Mouse (Mus musculus) stomach, embryonic 15.5 days (tissue): Measurements from ENCODE around the gene Uqcr10. TPM values are rescaled to one million over a fixed set of nuclear protein-coding genes. Genes with fewer than 3 reads are reported as not detected.

Experiments used
- ATAC-seq: fragments of 200-750 bp; cut with Nextera tagmentation; 2 replicates; pipeline ENCODE4 v1.8.0; 2017; ENCODE audit warnings: low read depth, moderate number of reproducible peaks, moderate TSS enrichment; ENCODE audit not compliant: insufficient read depth, low FRiP score
- H3K27ac ChIP-seq: fragments of 300-500 bp; sonication (generic); 2 replicates; pipeline ENCODE4 v1.5.1; 2015; ENCODE audit warnings: mild to moderate bottlenecking, inconsistent platforms
- H3K27me3 ChIP-seq: fragments of 300-500 bp; sonication (generic); replicated peaks from 2 replicates; pipeline ENCODE4 v1.6.1; 2015; ENCODE audit warnings: inconsistent platforms
- H3K36me3 ChIP-seq: fragments of 300-500 bp; sonication (generic); 2 replicates; pipeline ENCODE4 v1.6.1; 2015; ENCODE audit warnings: inconsistent platforms
- H3K4me1 ChIP-seq: fragments of 300-500 bp; sonication (generic); 2 replicates; pipeline ENCODE4 v1.6.1; 2015; ENCODE audit warnings: inconsistent platforms
- H3K4me2 ChIP-seq: fragments of 300-500 bp; sonication (generic); 2 replicates; pipeline ENCODE4 v1.6.1; 2015; ENCODE audit warnings: mild to moderate bottlenecking, inconsistent platforms
- H3K4me3 ChIP-seq: fragments of 300-500 bp; sonication (generic); replicated peaks from 2 replicates; pipeline ENCODE4 v1.5.1; 2015; ENCODE audit warnings: inconsistent platforms
- H3K9ac ChIP-seq: fragments of 300-500 bp; sonication (generic); 2 replicates; pipeline ENCODE4 v1.6.1; 2015; ENCODE audit warnings: inconsistent platforms
- H3K9me3 ChIP-seq: fragments of 300-500 bp; sonication (generic); 2 replicates; pipeline ENCODE4 v1.6.1; 2016; ENCODE audit warnings: inconsistent platforms
- WGBS: fragments of 180-500 bp; shearing (Covaris S2); methylation state at CpG from one replicate; pipeline ENCODE4 v1.1.7; 2015; 5-methylcytosine and 5-hydroxymethylcytosine counted together
- polyA plus RNA-seq: library from polyadenylated mRNA; unstranded; fragments of >200 nt; fragmentation: Nextera tagmentation; extraction: Ambion mirVana; gene quantifications from 2 replicates; pipeline ENCODE4 v1.2.1, GENCODE M21; 2015

Uqcr10 gene
- polyA plus RNA-seq, 1 experiment from 2014 or later: 1,051 TPM

- H3K27me3 ChIP-seq: no peaks in the 10 kb centered on the region
- H3K4me1 ChIP-seq: peaks cover 5% of the 10 kb centered on the region; the same call in 1 of the 2 replicates
- H3K9me3 ChIP-seq: no peaks in the 10 kb centered on the region
- H3K4me3 ChIP-seq: no peak overlapping the region
- ATAC-seq: no peak
- 64% methylated on average over 3 of the region's 3 CpGs for WGBS
- no peak overlapping the region for H3K4me2 ChIP-seq
- no peak overlapping the region for H3K9ac ChIP-seq
- H3K27ac ChIP-seq: no peak overlapping the region
- H3K36me3 ChIP-seq: peaks cover 18% of the 10 kb centered on the region
These were observed 17.1 kb downstream of the Uqcr10 start for GRCm38 (mm10) chr11:4687027-4687426.

GRCm38 (mm10) chr11:4685510-4685909, 18.6 kb downstream of the Uqcr10 start:
- no peak overlapping the region for H3K4me3 ChIP-seq
- no peaks in the 10 kb centered on the region for H3K9me3 ChIP-seq
- no peak for ATAC-seq
- H3K36me3 ChIP-seq: peaks cover 29% of the 10 kb centered on the region
- H3K4me1 ChIP-seq: 0 out of 2 replicates have a peak, but pooled peaks cover 3% of the 10 kb centered on the region
- no peak overlapping the region for H3K9ac ChIP-seq
- no peaks in the 10 kb centered on the region for H3K27me3 ChIP-seq
- no peak overlapping the region for H3K4me2 ChIP-seq
- H3K27ac ChIP-seq: no peak overlapping the region
- WGBS: 80% methylated on average over 5 of the region's 5 CpGs

GRCm38 (mm10) chr11:4685071-4685470, 19.1 kb downstream of the Uqcr10 start:
- 0 out of 2 replicates have a peak, but pooled peaks cover 3% of the 10 kb centered on the region for H3K4me1 ChIP-seq
- H3K4me2 ChIP-seq: no peak overlapping the region
- H3K9ac ChIP-seq: no peak overlapping the region
- H3K9me3 ChIP-seq: no peaks in the 10 kb centered on the region
- no peak overlapping the region for H3K27ac ChIP-seq
- no peak overlapping the region for H3K4me3 ChIP-seq
- 71% methylated on average over 4 of the region's 4 CpGs for WGBS
- peaks cover 29% of the 10 kb centered on the region for H3K36me3 ChIP-seq
- H3K27me3 ChIP-seq: no peaks in the 10 kb centered on the region
- ATAC-seq: no peak

GRCm38 (mm10) chr11:4684186-4684585, 20.0 kb downstream of the Uqcr10 start:
- no peak overlapping the region for H3K9ac ChIP-seq
- peaks cover 30% of the 10 kb centered on the region for H3K36me3 ChIP-seq
- 35% methylated on average over 6 of the region's 6 CpGs for WGBS

GRCm38 (mm10) chr11:4683516-4683915, 20.6 kb downstream of the Uqcr10 start:
- no peak overlapping the region for H3K4me3 ChIP-seq
- H3K4me1 ChIP-seq: no peaks in the 10 kb centered on the region
- H3K9me3 ChIP-seq: no peaks in the 10 kb centered on the region
- no peak overlapping the region for H3K9ac ChIP-seq
- WGBS: 80% methylated on average over 6 of the region's 6 CpGs
- peaks cover 36% of the 10 kb centered on the region for H3K36me3 ChIP-seq
- H3K27ac ChIP-seq: no peak overlapping the region
- H3K27me3 ChIP-seq: no peaks in the 10 kb centered on the region
- no peak overlapping the region for H3K4me2 ChIP-seq
- no peak for ATAC-seq

More at GRCm38 (mm10) chr11:4684186-4684585, 20.0 kb downstream of the Uqcr10 start:
- no peaks in the 10 kb centered on the region for H3K4me1 ChIP-seq
- H3K4me2 ChIP-seq: no peak overlapping the region
- no peak overlapping the region for H3K4me3 ChIP-seq
- ATAC-seq: no peak
- no peaks in the 10 kb centered on the region for H3K27me3 ChIP-seq
- H3K27ac ChIP-seq: no peak overlapping the region
- no peaks in the 10 kb centered on the region for H3K9me3 ChIP-seq

GRCm38 (mm10) chr11:4680126-4680525, 24.0 kb downstream of the Uqcr10 start:
- Histone ChIP-seq H3K4me2 (no peak overlapping the region), H3K4me3 (no peak overlapping the region), H3K9me3 (no peaks in the 10 kb centered on the region), H3K9ac (no peak overlapping the region), H3K36me3 (peaks cover 40% of the 10 kb centered on the region), H3K27me3 (no peaks in the 10 kb centered on the region), H3K27ac (no peak overlapping the region), H3K4me1 (0 out of 2 replicates have a peak, but pooled peaks cover 5% of the 10 kb centered on the region)
- WGBS: 70% methylated on average over 3 of the region's 3 CpGs
- no peak for ATAC-seq

- H3K36me3 ChIP-seq: peaks cover 40% of the 10 kb centered on the region
- H3K4me3 ChIP-seq: no peak overlapping the region
- no peaks in the 10 kb centered on the region for H3K27me3 ChIP-seq
- ATAC-seq: no peak
- no peaks in the 10 kb centered on the region for H3K9me3 ChIP-seq
- WGBS: 90% methylated on average over 12 of the region's 12 CpGs
- no peak overlapping the region for H3K4me2 ChIP-seq
- peaks cover 7% of the 10 kb centered on the region; the same call in 1 of the 2 replicates for H3K4me1 ChIP-seq
- H3K9ac ChIP-seq: no peak overlapping the region
- H3K27ac ChIP-seq: no peak overlapping the region
These were observed 24.7 kb downstream of the Uqcr10 start for GRCm38 (mm10) chr11:4679441-4679832.

GRCm38 (mm10) chr11:4678700-4679440, 25.3 kb downstream of the Uqcr10 start:
- 64% methylated on average over 13 of the region's 13 CpGs for WGBS
- Histone ChIP-seq H3K9me3 (no peaks in the 10 kb centered on the region), H3K4me2 (no peak overlapping the region), H3K9ac (no peak overlapping the region), H3K4me3 (no peak overlapping the region), H3K36me3 (peaks cover 40% of the 10 kb centered on the region), H3K27ac (0 out of 2 replicates have a peak overlapping the region, but pooled peaks have one; percentile 8), H3K27me3 (no peaks in the 10 kb centered on the region), H3K4me1 (peaks cover 13% of the 10 kb centered on the region; the same call in 1 of the 2 replicates)
- ATAC-seq: no peak

- peak; percentile 82 for ATAC-seq
- Histone ChIP-seq H3K4me2 (no peak overlapping the region), H3K4me3 (no peak overlapping the region), H3K27ac (no peak overlapping the region), H3K4me1 (peaks cover 13% of the 10 kb centered on the region; the same call in 1 of the 2 replicates), H3K36me3 (peaks cover 36% of the 10 kb centered on the region), H3K9me3 (no peaks in the 10 kb centered on the region), H3K9ac (no peak overlapping the region), H3K27me3 (no peaks in the 10 kb centered on the region)
- WGBS: 83% methylated on average over 7 of the region's 7 CpGs
These were observed 26.8 kb downstream of the Uqcr10 start for GRCm38 (mm10) chr11:4677250-4677872.

GRCm38 (mm10) chr11:4675693-4676092, 28.4 kb downstream of the Uqcr10 start:
- H3K27me3 ChIP-seq: no peaks in the 10 kb centered on the region
- no peak overlapping the region for H3K4me3 ChIP-seq
- peaks cover 21% of the 10 kb centered on the region for H3K36me3 ChIP-seq
- peaks cover 13% of the 10 kb centered on the region; the same call in 1 of the 2 replicates for H3K4me1 ChIP-seq
- WGBS: 82% methylated on average over 6 of the region's 6 CpGs
- H3K9ac ChIP-seq: no peak overlapping the region
- no peak for ATAC-seq
- no peaks in the 10 kb centered on the region for H3K9me3 ChIP-seq
- peak overlapping the region; percentile 60 for H3K27ac ChIP-seq
- H3K4me2 ChIP-seq: no peak overlapping the region

GRCm38 (mm10) chr11:4675126-4675562, 29.0 kb downstream of the Uqcr10 start:
- H3K9ac ChIP-seq: no peak overlapping the region
- H3K4me3 ChIP-seq: no peak overlapping the region
- H3K4me2 ChIP-seq: no peak overlapping the region
- H3K4me1 ChIP-seq: peaks cover 13% of the 10 kb centered on the region; the same call in 1 of the 2 replicates
- peak overlapping the region; percentile 77 for H3K27ac ChIP-seq
- ATAC-seq: peak; percentile 84
- no peaks in the 10 kb centered on the region for H3K9me3 ChIP-seq
- 63% methylated on average over 6 of the region's 6 CpGs for WGBS
- H3K27me3 ChIP-seq: no peaks in the 10 kb centered on the region
- peaks cover 21% of the 10 kb centered on the region for H3K36me3 ChIP-seq

- WGBS: 100% methylated on average over 1 of the region's 1 CpGs
- Histone ChIP-seq H3K4me2 (no peak overlapping the region), H3K27ac (peak overlapping the region; percentile 77), H3K4me1 (peaks cover 13% of the 10 kb centered on the region; the same call in 1 of the 2 replicates), H3K27me3 (no peaks in the 10 kb centered on the region), H3K4me3 (no peak overlapping the region), H3K9ac (no peak overlapping the region), H3K9me3 (no peaks in the 10 kb centered on the region), H3K36me3 (peaks cover 21% of the 10 kb centered on the region)
- ATAC-seq: no peak; the same call in 1 of the 2 replicates
These were observed 29.5 kb downstream of the Uqcr10 start for GRCm38 (mm10) chr11:4674593-4674992.
